Mouse (Mus musculus) midbrain, embryonic 13.5 days (tissue): Measurements from ENCODE around the gene Otogl. TPM values are rescaled to one million over a fixed set of nuclear protein-coding genes. Genes with fewer than 3 reads are reported as not detected.

ENCODE experiments used
- polyA plus RNA-seq: library from polyadenylated mRNA; unstranded; fragments of >200 nt; fragmentation: Nextera tagmentation; extraction: Ambion mirVana; gene quantifications from 2 replicates; pipeline ENCODE4 v1.2.1, GENCODE M21; 2015

Otogl gene
- polyA plus RNA-seq, 1 experiment from 2014 or later, result 0.03 TPM

Other genes with a start within 250 kb of the Otogl start
- gene Ptprq, start 192.1 kb downstream of the Otogl start, polyA plus RNA-seq, result 0.18 and 0.39 TPM in 2 replicates